Mouse (Mus musculus) T-cell, adult 66 days (primary cell): ENCODE measurements around the gene Brinp2. TPM values are rescaled to one million over a fixed set of nuclear protein-coding genes. Genes with fewer than 3 reads are reported as not detected.

ENCODE experiments used
- total RNA-seq, 2 experiments: library from RNA; stranded (reverse); gene quantifications; 3 replicates in 1 of 2; 4 replicates in 1 of 2; pipeline ENCODE4 v1.2.4; 2023

Brinp2 gene
- not detected for total RNA-seq

DNA sequence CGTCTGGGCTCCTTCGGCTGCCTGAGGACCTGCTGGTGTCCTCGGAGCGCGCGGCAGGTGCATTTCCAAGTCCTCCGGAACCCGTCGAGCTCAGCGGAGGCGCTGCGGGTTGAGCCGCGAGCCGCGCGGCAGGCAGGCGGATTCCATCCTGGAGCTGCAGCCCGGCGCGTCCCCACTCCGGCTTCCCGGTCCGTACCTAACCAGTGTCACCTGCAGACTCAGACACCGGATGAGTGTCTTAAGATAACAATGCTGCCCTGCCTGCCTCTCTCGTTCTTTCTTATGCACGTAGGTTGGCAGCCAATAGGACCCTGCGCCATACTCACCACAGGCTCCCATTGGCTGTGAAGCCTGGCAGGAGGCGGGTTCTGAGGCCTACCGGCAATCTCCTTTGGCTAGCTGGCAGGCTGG, at the start of gene Brinp2:
TSS of gene Brinp2 (minus strand) at position 276 of the 411 bp plus-strand sequence.

DNA sequence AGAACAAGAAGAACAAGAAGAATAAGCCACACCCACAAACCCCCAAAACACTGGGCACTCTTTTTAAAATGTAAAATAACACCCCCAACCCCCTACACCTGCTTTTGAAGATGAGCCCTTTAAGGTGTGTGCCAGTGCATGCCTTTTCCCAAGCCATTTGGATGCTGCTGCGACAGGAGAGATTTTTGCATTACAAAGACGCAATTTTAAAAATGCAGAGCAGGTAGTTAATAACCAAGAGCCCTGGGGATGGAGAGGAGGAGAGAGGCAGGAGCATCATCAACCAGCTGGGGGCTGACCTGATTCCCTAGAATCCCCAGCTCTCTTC, 5.8 kb upstream of the Brinp2 start, which contains the start of gene Astn1:
TSS of gene Astn1 (plus strand) at position 310 of the 328 bp plus-strand sequence.

Other genes with a start within 250 kb of the Brinp2 start
- gene Astn1, start 5.9 kb upstream of the Brinp2 start, total RNA-seq, result not detected